Mouse (Mus musculus): ENCODE data around the gene Slc2a3.

DNA sequence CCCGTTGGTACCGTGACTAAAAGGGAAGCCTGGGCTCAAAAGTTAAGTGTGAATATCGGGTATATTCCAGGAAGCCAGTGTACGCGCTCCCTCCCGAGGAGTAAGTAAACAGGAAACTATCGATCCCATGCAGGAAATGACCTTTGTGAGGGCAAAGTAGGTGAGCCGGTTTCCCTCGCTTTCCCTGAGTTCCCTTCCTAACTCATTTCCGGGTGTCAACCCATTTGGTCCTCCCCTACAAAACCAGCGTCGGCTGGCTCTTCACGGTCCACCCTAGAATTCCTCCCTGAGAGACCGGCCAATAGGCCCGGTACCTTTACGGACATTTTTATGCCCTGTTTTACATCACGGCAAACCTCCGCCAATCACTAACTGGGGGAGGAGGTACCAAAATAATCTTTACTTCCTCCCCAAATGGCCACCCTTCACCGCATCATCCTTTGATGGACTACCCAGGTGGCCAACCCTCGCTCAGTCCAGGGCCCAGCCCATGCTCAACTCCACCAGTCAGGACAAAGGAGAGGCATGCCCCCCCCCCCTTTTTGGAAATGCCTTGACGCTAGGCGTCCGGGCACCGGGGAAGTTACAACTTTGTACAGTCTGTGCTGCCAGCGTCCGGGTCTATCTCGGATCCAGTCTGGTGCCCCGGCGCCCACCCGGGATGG lies 9.3 kb upstream of the Slc2a3 start:
- TF ChIP-seq CTCF (IDR thresholded peaks at IDR 0.05; ENCODE audit: borderline replicate concordance, control insufficient read depth, extremely low read depth, insufficient read depth, low read length, poor library complexity) (no peak), POLR2A (IDR thresholded peaks at IDR 0.05; ENCODE audit: control insufficient read depth, extremely low read depth, insufficient read depth, low read length, poor library complexity) (no peak)

Measured in thymus, adult 2 months (tissue).